ENCODE assay signal across 8 mouse cellular contexts in the genomic region with DNA sequence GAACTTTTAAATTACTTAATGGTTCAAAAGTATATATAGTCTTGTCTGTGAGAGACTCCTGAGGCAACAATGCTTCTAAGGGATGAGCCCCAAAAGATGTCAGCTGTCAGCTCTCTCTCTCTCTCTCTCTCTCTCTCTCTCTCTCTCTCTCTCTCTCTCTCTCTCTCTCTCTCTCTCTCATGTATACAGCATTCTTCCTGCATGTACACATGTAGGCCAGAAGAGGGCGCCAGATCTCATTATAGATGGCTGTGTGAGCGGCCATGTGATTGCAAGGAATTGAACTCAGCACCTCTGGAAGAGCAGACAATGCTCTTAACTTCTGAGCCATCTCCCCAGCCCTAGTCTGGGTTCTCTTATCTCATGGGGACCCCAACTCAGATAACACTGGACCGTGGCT. TPM values are rescaled to one million over a fixed set of nuclear protein-coding genes. Genes with fewer than 3 reads are reported as not detected.
DNase-seq lines count a peak whose midpoint lies in the region; ATAC-seq and TF ChIP-seq lines count a peak whose summit lies in the region.
"Had no signal": no experiment of that assay in that cellular context is flagged by ENCODE, and none has a peak within 500 bp of the region (broad histone marks: within the 10 kb centered on the region; RNA-seq: fewer than 3 reads in every experiment).

No protein-coding gene starts in this region.

- peak; percentile 20 for DNase-seq in lung, postnatal 14 days
- DNase-seq in lung, postnatal 4 days: no peak
- DNase-seq in Patski (ENCODE audit: low read depth, low spot score): no peak
- peak; percentile 32 for DNase-seq in thymus, postnatal 14 days
- DNase-seq in gastrocnemius, postnatal 25 days: no peak
- DNase-seq in gastrocnemius, adult 8-10 months (ENCODE audit: low spot score in 2 of 2): no peak

- no peak overlapping the region for H3K27ac ChIP-seq in liver, embryonic 12.5 days
- H3K27ac ChIP-seq: stomach, embryonic 15.5 days had no signal

- H3K9me3 ChIP-seq in liver, embryonic 12.5 days (replicated peaks): no peaks in the 10 kb centered on the region
- H3K9me3 ChIP-seq: stomach, embryonic 15.5 days had no signal

- POLR2A ChIA-PET in Patski (lab: Charles Lee): no interaction called here

- CTCF ChIA-PET in Patski (lab: Charles Lee): no interaction called here

- ATAC-seq in Patski: no peak
- peak; percentile 63 for ATAC-seq in liver, embryonic 12.5 days

- in situ Hi-C loops in Patski (cut with MboI; ENCODE audit: low pct_unique_long_range_greater_than_20kb): no loop called here

- 44% methylated on average over 3 of the region's 3 CpGs for WGBS in liver, embryonic 12.5 days (ENCODE audit: insufficient replicate concordance)

- H3K4me1 ChIP-seq in liver, embryonic 12.5 days: peaks cover 16% of the 10 kb centered on the region
- H3K4me1 ChIP-seq: stomach, embryonic 15.5 days had no signal

- no peak overlapping the region for H3K9ac ChIP-seq in liver, embryonic 12.5 days
- H3K9ac ChIP-seq: stomach, embryonic 15.5 days had no signal

- H3K27me3 ChIP-seq in Patski: no peaks in the 10 kb centered on the region
- no peaks in the 10 kb centered on the region for H3K27me3 ChIP-seq in liver, embryonic 12.5 days (replicated peaks)
- H3K27me3 ChIP-seq: stomach, embryonic 15.5 days had no signal

- no peak overlapping the region for H3K4me2 ChIP-seq in liver, embryonic 12.5 days
- H3K4me2 ChIP-seq: stomach, embryonic 15.5 days had no signal

- no peaks in the 10 kb centered on the region for H3K36me3 ChIP-seq in liver, embryonic 12.5 days

- no peak overlapping the region for H3K4me3 ChIP-seq in liver, embryonic 12.5 days
- H3K4me3 ChIP-seq: stomach, embryonic 15.5 days had no signal

- TF ChIP-seq CTCF in Patski (IDR thresholded peaks at IDR 0.05): peak; percentile 61

RNA-seq across cellular contexts. Expression of a gene that starts 19.0 kb away (rescaled TPM):
- 118 TPM for polyA plus RNA-seq in Patski (2021)
- polyA plus RNA-seq in liver, embryonic 12.5 days (2016; fragmentation: Nextera tagmentation; extraction: Ambion mirVana): 103 and 105 TPM in 2 replicates
- 100 to 1,000 TPM in 1 of 2 experiments, 10 to 100 TPM in 1; 91.9 to 104 TPM for total RNA-seq in gastrocnemius, postnatal 25 days (2021)
- total RNA-seq in gastrocnemius, adult 8-10 months (2022): 100 to 1,000 TPM; 122 to 143 (median 127) TPM

RNA-seq across cellular contexts. Expression of a gene that starts 19.0 kb away (rescaled TPM):
- 36.9 TPM for polyA plus RNA-seq in Patski (2021)
- polyA plus RNA-seq in liver, embryonic 12.5 days (2016; fragmentation: Nextera tagmentation; extraction: Ambion mirVana): 36.5 and 38.1 TPM in 2 replicates
- 10 to 100 TPM; 13.6 to 13.7 TPM for total RNA-seq in gastrocnemius, postnatal 25 days (2021)
- total RNA-seq in gastrocnemius, adult 8-10 months (2022): 10 to 100 TPM; 12.7 to 15.5 (median 14.8) TPM

RNA-seq across cellular contexts. Expression of a gene that starts 42.4 kb away (rescaled TPM):
- 56.5 TPM for polyA plus RNA-seq in Patski (2021)
- polyA plus RNA-seq in liver, embryonic 12.5 days (2016; fragmentation: Nextera tagmentation; extraction: Ambion mirVana): 42.9 and 45.7 TPM in 2 replicates
- total RNA-seq in gastrocnemius, postnatal 25 days (2021): 10 to 100 TPM; 13.3 to 14.6 TPM
- 10 to 100 TPM; 20.6 to 26.8 (median 23.3) TPM for total RNA-seq in gastrocnemius, adult 8-10 months (2022)

Comparison
In these comparisons a context has a peak if more than half of its experiments do, and no peak if none do; other contexts are left out.
1. DNase-seq: peak in lung, postnatal 14 days (single experiment) and thymus, postnatal 14 days (single experiment); none in lung, postnatal 4 days (0 of 2), Patski (single experiment), gastrocnemius, postnatal 25 days (single experiment) and gastrocnemius, adult 8-10 months (0 of 2).